Mouse (Mus musculus): ENCODE results near the gene Col24a1.

DNA sequence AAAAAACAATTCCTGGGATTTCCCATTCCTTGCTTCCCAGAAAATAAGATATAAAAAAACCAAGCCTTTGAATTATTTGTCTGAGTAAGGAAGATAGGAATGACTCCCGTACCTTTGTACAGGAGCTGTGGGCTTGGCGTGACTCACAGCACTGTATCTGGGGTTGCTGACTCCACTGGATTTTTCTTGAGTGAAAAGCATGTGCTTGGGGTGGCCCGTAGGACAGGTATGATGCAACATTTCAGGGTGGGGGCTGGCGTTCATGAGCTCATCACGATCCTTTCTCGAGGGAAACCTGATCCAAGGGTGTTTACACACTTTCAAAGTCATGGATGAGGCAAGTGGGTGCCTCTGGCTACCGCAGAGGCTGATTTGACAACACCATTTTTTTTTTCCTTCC, 35.6 kb upstream of the Col24a1 start:
- no peak for TF ChIP-seq EP300 (IDR thresholded peaks at IDR 0.05; ENCODE audit: low read depth)
- TF ChIP-seq CTCF (IDR thresholded peaks at IDR 0.05; ENCODE audit: low read depth) = no peak
